Mouse (Mus musculus) ovary, postnatal 36 days (tissue): ENCODE measurements at regions not wholly inside any gene's neighbourhood (a gene's known extent, or its start where the extent isn't known, plus 50 kb on each side); places are given as distances from the start of the nearest gene placed in this dataset.

ENCODE experiments used
- DNase-seq: peaks from one replicate; pipeline ENCODE4 v3.0.0; 2022; ENCODE audit warnings: low spot score, mixed read lengths

GRCm38 (mm10) chr11:45241671-45242070 lies 610.2 kb upstream of the Clint1 start:
- no peak for DNase-seq

DNA sequence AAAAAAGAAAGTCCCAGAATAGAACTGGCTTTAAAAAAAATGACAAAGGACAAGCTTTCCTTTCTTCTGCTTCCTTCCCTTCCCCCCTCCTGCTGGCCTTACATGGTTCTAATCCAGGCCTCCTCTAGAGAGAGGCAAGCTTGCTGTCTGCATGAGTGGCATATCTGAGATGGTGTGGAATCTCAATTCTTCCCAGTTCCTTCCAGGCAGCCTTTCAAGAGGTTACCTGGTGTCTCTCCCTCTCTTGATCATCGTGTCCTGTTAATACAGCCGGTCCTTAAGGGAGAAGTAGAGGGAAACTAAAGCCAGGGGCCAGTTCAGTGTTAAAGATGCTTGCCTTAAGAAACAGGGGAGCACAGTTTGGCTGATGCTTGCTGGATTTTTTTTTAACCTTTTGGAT lies 607.1 kb upstream of the Clint1 start:
- DNase-seq = no peak

- DNase-seq = no peak
Observed at GRCm38 (mm10) chr11:45256019-45256418, 595.8 kb upstream of the Clint1 start.

DNA sequence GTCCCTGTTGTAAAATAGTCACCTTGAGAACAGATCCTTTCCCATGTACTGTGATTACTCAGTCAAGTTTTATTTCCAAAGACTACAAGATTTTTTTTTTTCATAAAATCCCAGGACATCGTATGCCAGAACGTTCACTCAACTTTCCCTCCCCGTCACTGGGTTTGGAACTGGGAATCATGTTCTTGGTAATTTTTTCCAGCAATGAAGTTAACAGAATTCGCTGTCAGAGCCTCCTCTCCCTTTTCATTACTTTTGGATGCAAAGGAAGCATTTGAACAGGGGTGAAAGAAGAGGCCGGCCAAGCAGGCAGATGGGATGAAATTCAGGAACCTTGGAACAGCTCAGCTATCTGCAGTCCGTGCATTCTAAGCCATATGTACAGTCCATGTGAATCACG lies 589.7 kb upstream of the Clint1 start:
- DNase-seq = no peak

DNA sequence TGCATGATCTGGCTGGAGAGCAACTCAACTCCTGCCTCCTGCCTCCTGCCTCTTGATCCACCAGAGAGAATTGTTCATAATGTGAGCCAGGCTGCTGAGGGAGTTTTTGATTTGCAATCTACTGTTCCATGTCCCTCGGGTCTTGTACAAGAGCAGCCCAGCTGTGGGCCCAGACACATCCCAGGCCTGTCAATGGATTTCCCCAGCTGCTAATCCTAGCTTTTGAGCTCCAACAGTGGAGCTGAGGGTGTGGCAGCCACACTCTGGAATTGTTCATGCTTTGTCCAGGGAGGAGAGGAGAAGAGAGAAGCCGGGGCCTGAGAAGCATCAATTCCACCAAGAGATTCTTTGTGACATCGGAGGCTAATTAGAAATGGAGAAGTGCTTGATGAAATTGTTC lies 587.9 kb upstream of the Clint1 start:
- peak; percentile 6 for DNase-seq

GRCm38 (mm10) chr11:45265171-45265988 lies 586.5 kb upstream of the Clint1 start:
- peak; percentile 38 for DNase-seq

GRCm38 (mm10) chr11:45265989-45266302 lies 585.9 kb upstream of the Clint1 start:
- DNase-seq = peak; percentile 5

DNA sequence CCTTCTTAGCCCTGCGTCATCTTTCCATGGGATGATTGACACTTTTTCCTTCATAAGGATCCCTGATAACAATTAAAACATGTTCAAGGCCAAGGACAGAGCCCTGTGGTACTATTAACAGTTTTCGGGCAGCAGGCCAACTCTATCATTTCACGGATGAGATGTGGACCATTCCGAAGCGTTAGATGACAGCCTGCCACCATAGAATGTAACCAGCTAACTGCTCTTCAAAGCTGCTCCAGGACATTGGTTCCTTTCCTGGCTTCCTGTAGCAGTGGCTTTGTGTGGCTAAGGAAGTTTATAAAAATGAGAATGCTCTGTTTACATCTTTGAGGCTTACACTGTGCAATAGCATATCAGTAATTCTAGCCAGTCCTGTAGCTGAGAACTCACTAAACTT lies 582.6 kb upstream of the Clint1 start:
- no peak for DNase-seq

DNA sequence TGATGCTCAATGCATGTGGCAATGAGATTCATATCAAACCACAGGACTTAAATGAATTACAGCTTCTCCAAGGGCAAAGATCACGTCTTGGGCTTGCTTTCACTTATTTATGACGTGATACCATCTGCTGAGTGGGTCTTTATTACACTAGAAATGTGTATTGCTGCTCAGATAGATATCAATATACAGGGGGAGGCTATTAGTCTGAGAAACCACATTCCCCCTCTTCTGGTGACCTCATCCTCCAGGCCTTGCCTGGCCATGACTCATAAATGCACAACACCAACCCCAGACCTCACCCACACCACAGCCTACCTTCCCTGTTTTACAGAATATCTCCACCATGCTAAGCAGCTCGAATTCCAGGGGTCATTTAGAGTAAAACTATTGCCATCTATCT lies 580.6 kb upstream of the Clint1 start:
- DNase-seq = no peak

DNA sequence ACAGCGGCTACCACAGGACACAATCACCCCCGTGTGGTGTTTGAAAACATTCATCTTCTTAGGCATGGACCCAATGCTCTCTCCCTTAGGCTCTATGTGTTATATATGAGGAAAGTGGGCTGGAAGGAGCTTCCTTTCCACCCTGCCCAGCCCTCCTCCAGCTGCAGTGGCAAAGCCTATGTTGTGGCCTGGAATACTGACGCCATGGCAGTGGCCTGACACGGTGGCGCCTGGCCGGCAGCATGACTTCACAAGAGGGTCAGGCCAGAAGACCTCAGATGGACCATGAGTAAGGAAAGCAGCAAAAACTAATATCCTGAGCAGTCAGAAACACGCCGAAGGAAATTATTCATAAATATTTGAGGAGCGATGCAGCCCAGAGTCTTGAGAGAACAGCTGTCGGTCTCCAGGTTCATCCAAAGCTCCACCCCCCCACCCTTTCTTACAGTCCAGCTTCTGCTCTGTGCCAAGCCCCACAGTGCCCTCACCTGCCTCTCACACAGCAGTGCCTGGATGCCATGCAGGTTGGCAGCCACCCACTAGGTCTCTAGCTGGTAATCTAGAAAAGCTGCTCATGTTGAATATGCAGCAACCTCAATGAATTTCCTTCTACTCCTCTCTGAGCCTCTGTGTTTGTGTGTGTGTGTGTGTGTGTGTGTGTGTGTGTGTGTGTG lies 577.3 kb upstream of the Clint1 start:
- DNase-seq = no peak

DNA sequence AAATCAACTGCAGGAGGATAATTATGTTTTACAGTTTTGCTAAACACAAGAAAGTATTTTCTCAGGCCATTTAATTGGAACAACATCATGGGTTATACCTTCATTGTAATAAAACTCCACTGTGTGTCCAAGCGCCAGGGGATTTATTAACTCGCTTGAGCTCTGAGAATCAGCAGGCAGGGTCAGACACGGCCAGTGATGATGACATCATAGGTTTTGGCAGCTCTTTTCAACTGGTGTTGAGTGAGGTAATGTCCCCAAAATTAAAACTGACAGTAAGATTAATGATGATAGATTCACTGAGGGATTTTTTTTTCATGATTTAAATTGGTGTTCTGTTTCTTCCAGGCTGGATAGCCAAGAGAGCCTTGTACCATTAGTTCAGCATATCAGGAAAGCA lies 576.7 kb upstream of the Clint1 start:
- DNase-seq = no peak

- DNase-seq = no peak
Observed at GRCm38 (mm10) chr11:45296772-45297171, 555.1 kb upstream of the Clint1 start.

GRCm38 (mm10) chr11:45311934-45312333 lies 539.9 kb upstream of the Clint1 start:
- DNase-seq = no peak

DNA sequence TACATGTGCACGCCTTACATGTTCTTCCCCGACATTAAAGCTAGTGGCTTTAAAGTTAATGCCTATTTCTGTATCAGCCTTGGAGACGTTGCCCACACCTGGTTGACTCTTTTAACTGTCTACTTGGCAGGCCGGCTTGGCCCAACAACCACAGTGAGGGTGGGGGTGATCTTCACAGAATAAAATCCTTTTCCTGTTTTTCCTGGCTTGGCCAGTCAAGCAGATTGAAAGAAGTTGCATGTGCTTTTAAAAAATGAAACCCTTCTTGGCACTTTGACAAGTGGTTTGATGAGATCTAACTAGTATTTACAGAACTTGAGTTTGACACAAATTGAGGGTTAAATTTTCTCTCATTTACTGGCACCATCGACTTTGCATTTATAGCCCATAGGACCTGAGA lies 528.1 kb upstream of the Clint1 start:
- DNase-seq = no peak

DNA sequence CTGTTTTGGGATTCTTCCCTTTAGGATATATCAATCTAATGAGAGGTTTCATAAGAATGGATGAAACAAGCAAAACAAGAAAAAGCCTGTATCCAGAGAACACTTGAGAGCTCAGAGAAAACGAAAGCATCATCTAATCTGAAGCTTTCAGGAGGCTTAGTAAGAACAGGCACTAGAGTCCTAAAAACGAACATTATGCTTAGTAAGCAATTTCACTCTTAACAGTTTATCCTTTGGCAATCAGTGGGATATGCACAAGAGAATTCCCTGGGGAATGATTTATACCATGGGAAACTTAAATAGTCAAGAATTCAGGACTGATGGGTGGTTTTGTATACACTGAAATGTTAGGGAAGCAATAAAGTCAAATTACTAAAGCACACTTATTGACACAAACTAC lies 521.5 kb upstream of the Clint1 start:
- DNase-seq = no peak

DNA sequence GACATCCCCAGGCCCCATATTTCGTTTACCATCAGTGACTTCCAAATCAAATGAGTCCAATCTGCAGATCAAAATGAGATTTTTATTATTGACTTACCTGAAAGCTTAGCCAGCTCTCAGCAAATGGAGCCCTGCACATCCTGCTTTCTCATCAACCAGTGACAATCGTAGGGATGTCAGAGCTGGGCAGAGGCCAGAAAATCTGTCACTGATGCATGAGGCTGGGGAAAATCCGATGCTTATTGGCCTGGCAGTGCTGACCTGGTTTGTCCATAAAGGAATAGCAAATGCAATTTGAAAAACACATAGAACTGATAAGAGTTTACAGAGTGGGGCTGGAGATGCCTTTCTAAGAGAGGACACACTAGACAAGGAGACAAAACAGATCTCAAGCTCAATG lies 518.1 kb upstream of the Clint1 start:
- no peak for DNase-seq

GRCm38 (mm10) chr11:45349331-45349730 lies 502.5 kb upstream of the Clint1 start:
- no peak for DNase-seq

GRCm38 (mm10) chr11:45365343-45365742 lies 486.5 kb upstream of the Clint1 start:
- no peak for DNase-seq

GRCm38 (mm10) chr11:45389243-45390146 lies 462.4 kb upstream of the Clint1 start:
- no peak for DNase-seq

DNA sequence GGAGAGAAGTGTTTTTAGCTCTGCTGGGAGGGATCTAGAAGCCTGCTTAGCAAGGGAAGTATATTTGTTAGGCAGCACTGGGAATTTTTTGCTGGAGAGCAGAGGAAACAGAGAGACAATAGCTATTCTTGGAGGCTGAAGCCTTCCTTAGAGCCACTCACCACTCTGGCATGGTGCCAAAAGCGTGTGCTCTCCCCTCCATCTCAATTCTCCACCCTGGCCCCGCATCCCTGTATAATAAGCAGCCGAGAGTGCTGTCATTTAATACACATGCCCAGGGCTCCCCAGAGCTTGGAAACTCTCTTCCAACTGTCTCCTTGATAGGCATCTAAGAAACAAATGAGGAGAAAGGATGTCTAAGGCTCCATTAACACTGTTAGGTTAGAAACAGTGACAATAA lies 455.8 kb upstream of the Clint1 start:
- DNase-seq = no peak

DNA sequence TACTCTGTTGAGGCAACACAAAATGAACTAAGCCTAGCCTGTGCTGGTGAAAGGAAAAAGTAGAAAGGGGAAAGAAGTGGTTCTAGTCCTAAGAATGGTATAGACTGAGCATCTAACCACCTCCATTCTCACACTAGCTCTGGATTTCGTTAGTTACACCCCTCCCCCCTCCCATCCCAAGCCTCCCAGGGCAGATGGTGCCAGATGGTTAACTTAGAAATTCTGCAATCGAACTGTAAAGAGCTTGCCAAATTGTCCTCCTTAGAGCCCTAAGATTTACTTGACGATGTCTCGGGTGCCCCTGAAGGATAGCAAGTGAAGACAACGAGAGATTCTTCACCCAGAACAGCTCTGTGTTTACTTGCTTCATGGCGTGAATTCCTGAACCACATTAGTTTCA lies 453.7 kb upstream of the Clint1 start:
- DNase-seq = no peak

DNA sequence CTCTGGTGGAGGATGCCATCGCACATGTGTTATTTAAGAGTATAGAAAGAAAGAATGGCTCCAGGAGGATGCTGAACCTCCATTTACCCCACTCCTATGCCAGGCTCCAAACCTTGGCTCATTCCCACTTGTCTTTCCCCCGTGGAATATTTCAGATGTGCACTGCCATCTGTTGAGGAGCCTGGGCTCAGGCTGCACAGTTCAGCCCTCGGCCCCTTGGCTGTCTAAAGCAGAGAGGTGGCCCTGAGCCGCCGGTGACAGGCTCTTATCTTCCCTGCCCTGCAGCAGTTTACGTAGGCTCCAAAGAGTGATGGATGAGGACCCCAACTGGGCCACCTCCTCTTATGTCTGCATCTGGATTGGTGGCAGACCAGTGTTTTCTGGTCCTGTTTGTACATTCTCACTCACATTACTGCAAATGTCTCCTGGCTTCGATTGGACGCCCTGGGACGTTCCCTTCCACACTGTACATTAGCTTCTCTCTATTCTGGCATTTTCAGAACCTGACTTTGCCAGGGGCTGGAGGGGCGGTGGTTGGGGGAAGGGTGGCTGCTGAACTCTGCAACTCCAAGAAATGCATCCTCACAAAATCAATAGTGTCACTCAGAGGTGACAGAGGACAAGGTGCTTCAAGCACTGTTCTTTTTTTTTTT lies 447.3 kb upstream of the Clint1 start:
- DNase-seq = no peak
